In the genomic region with DNA sequence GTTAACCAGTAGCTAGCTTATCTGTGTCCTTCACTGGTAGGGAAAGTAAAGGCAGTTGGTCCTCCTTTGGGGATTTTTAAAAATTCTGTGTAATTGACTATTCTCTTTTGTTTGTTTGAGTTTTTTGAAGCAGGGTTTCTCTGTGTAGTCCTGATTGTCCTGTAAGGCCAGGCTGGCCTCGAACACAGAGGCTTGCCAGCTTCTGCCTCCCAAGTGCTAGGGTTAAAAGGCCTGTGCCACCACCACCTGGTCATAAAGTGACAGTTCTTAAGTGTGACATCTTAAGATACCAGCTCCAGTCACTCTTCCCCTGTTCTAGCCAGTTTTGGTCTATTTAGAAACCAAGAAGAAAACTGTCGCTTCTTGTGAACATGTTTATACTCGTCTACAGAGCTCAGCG, we compare ENCODE assay signal across 8 mouse cellular contexts. TPM values are rescaled to one million over a fixed set of nuclear protein-coding genes. Genes with fewer than 3 reads are reported as not detected.
A peak's percentile ranks its signal among the peaks of the same experiment; 100 is the strongest.
DNase-seq lines count a peak whose midpoint lies in the region; ATAC-seq and TF ChIP-seq lines count a peak whose summit lies in the region.

No protein-coding gene starts in this region.

- no peak for TF ChIP-seq CTCF in G1E (IDR thresholded peaks at IDR 0.05; ENCODE audit: low read depth, low read length)

- H3K4me2 ChIP-seq in heart, embryonic 13.5 days: peak overlapping the region; percentile 83
- H3K4me2 ChIP-seq in hindbrain, embryonic 11.5 days (replicated peaks; ENCODE audit: low read depth, low read length): peak overlapping the region; percentile 82; the same call in 1 of the 2 replicates

- H3K27me3 ChIP-seq in heart, embryonic 13.5 days (replicated peaks): no peaks in the 10 kb centered on the region
- H3K27me3 ChIP-seq in G1E (ENCODE audit: insufficient read depth, low read length): no peaks in the 10 kb centered on the region
- H3K27me3 ChIP-seq in hindbrain, embryonic 11.5 days (ENCODE audit: control insufficient read depth, insufficient read depth, low read length): no peaks in the 10 kb centered on the region
- H3K27me3 ChIP-seq in midbrain, embryonic 10.5 days (ENCODE audit: low read depth, poor library complexity, severe bottlenecking): 0 out of 2 replicates have a peak, but pooled peaks cover 12% of the 10 kb centered on the region

- no peak overlapping the region for H3K27ac ChIP-seq in heart, embryonic 13.5 days (replicated peaks)
- H3K27ac ChIP-seq in hindbrain, embryonic 11.5 days (ENCODE audit: low read depth, low read length): no peak overlapping the region
- no peak overlapping the region for H3K27ac ChIP-seq in midbrain, embryonic 10.5 days (replicated peaks)

- peak overlapping the region; percentile 93 for H3K4me3 ChIP-seq in heart, embryonic 13.5 days
- H3K4me3 ChIP-seq in G1E (ENCODE audit: low read depth, low read length): peak overlapping the region; percentile 92; the same call in 1 of the 2 replicates
- no peak overlapping the region; the same call in 1 of the 2 replicates for H3K4me3 ChIP-seq in hindbrain, embryonic 11.5 days (ENCODE audit: low read depth, low read length)
- peak overlapping the region; percentile 97 for H3K4me3 ChIP-seq in midbrain, embryonic 10.5 days

- H3K9ac ChIP-seq in heart, embryonic 13.5 days: peak overlapping the region; percentile 90
- H3K9ac ChIP-seq in hindbrain, embryonic 11.5 days (ENCODE audit: low read depth, low read length): no peak overlapping the region; the same call in 1 of the 2 replicates

- H3K9me3 ChIP-seq in heart, embryonic 13.5 days: no peaks in the 10 kb centered on the region
- no peaks in the 10 kb centered on the region for H3K9me3 ChIP-seq in G1E (replicated peaks)
- H3K9me3 ChIP-seq in hindbrain, embryonic 11.5 days (ENCODE audit: control insufficient read depth, low read length): no peaks in the 10 kb centered on the region
- H3K9me3 ChIP-seq in midbrain, embryonic 10.5 days (replicated peaks): no peaks in the 10 kb centered on the region

- WGBS in heart, embryonic 13.5 days: 78% methylated on average over 4 of the region's 4 CpGs
- 89% methylated on average over 4 of the region's 4 CpGs for WGBS in hindbrain, embryonic 11.5 days
- 92% methylated on average over 4 of the region's 4 CpGs for WGBS in midbrain, embryonic 10.5 days

- H3K4me1 ChIP-seq in heart, embryonic 13.5 days: peaks cover 62% of the 10 kb centered on the region
- peaks cover 49% of the 10 kb centered on the region for H3K4me1 ChIP-seq in G1E (ENCODE audit: insufficient read depth, low read depth, low read length)
- peaks cover 3% of the 10 kb centered on the region; the same call in 1 of the 2 replicates for H3K4me1 ChIP-seq in hindbrain, embryonic 11.5 days (replicated peaks; ENCODE audit: control insufficient read depth, insufficient read depth, low read length)
- peaks cover 43% of the 10 kb centered on the region for H3K4me1 ChIP-seq in midbrain, embryonic 10.5 days

- no peak for ATAC-seq in heart, embryonic 13.5 days (ENCODE audit: extremely low read depth, insufficient number of reproducible peaks, low FRiP score, low TSS enrichment)
- ATAC-seq in G1E (ENCODE audit: extremely low read depth, insufficient number of reproducible peaks, low FRiP score, poor library complexity, severe bottlenecking): no peak
- ATAC-seq in hindbrain, embryonic 11.5 days (ENCODE audit: low FRiP score): no peak
- no peak for ATAC-seq in cerebellum, adult (ENCODE audit: insufficient number of reproducible peaks, low FRiP score, low TSS enrichment)

- H3K36me3 ChIP-seq in heart, embryonic 13.5 days: peaks cover 6% of the 10 kb centered on the region
- H3K36me3 ChIP-seq in G1E (replicated peaks): peaks cover 28% of the 10 kb centered on the region
- H3K36me3 ChIP-seq in hindbrain, embryonic 11.5 days (ENCODE audit: control insufficient read depth, insufficient read depth, low read length): no peaks in the 10 kb centered on the region
- H3K36me3 ChIP-seq in midbrain, embryonic 10.5 days: peaks cover 2% of the 10 kb centered on the region; the same call in 1 of the 2 replicates

- no peak for DNase-seq in heart, adult 8-10 months (ENCODE audit: low spot score)
- DNase-seq in G1E (ENCODE audit: low spot score): no peak
- no peak for DNase-seq in hindbrain, embryonic 11.5 days (ENCODE audit: low spot score)
- DNase-seq in midbrain, embryonic 10.5 days (ENCODE audit: low spot score): no peak
- no peak for DNase-seq in left cerebral cortex, adult 8-10 months (ENCODE audit: low spot score in 2 of 2)
- DNase-seq in urinary bladder, adult 2 months (ENCODE audit: low spot score): no peak

RNA-seq across cellular contexts. Expression of a gene that starts 2.2 kb away (rescaled TPM):
- polyA plus RNA-seq in heart, embryonic 13.5 days (2015; fragmentation: Nextera tagmentation; extraction: Ambion mirVana): 5.6 and 6.3 TPM in 2 replicates
- 10 to 100 TPM; 46.9 to 59.1 (median 53.0) TPM for total RNA-seq in heart, adult 8-10 months (2022)
- total RNA-seq in G1E (2014; fragmentation: Nextera tagmentation) (55.7 and 63.7 TPM in 2 replicates), G1E (2017) (44.6 and 49.7 TPM in 2 replicates)
- polyA plus RNA-seq in G1E (2012): 9.6 and 11.8 TPM in 2 replicates
- polyA plus RNA-seq in hindbrain, embryonic 11.5 days (2014; fragmentation: Nextera tagmentation; extraction: Ambion mirVana): 10.2 and 12.5 TPM in 2 replicates
- polyA plus RNA-seq in midbrain, embryonic 10.5 days (2016; fragmentation: Nextera tagmentation; extraction: Ambion mirVana): 6.4 and 7.0 TPM in 2 replicates
- total RNA-seq in left cerebral cortex, adult 8-10 months (2022): 10 to 100 TPM; 40.8 to 46.5 (median 43.4) TPM
- polyA plus RNA-seq in urinary bladder, adult 2 months (2012; rRNA removed): 9.9 and 12.2 TPM in 2 replicates
